Mouse (Mus musculus) adipose tissue, adult 10 weeks (tissue): ENCODE results near the gene Olfr462. TPM values are rescaled to one million over a fixed set of nuclear protein-coding genes. Genes with fewer than 3 reads are reported as not detected.

Experiments used
- polyA plus RNA-seq: library from polyadenylated mRNA; stranded (reverse); fragments of 350-450 nt; fragmentation: Illumina TruSeq; extraction: RNeasy Lipid Tissue Mini Kit (QIAGEN cat#74804); gene quantifications from one replicate; pipeline ENCODE4 v1.2.3, GENCODE M21; 2014; ENCODE audit warnings: low read depth, low replicate concordance

The Olfr462 gene
- polyA plus RNA-seq = not detected

DNA sequence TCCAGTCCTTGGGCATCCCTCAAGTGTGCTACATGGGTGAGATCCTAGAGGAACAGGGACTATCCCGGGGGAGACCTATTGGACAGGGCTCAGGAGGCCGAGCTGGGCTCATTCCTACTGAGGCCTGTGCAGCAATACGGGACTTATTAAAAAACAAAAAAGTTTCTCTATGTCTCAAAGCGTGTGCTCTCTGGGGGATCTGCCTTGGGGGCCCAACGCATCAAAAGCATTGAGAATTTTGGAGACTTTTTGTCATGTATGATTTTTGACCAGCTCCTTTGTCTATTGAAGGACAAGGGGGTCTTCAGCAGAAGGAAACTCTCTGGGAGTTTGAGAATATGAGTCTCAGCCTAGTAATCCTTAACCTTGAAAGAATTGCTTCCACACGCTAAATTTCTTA is at the start of gene Olfr462:
Gene Olfr462, minus strand, starts transcription at position 101 of the 400 bp plus-strand sequence.

DNA sequence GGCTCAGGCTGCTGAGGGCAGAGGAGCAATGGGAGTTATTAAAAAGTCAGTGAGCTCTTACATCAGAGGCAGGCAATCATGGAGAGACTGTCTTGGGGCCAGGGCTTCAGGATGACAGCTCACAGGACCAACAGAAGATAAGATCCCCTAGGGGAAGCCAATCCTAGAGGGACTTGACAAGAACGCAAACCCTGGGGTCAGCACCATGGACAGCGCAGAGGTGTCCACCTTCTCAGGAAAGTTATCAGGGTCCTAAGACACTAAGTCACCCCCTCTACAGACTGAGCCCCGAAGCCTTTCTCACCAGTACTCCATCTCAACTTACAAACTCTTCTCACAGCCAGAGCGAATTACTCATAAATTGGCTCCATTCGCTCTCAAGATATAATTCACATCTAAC is 28.9 kb upstream of the Olfr462 start, which contains the start of gene Olfr464:
Gene Olfr464, minus strand, starts transcription at position 2 of the 400 bp plus-strand sequence.

GRCm38 (mm10) chr11:87897287-87897686 is 5.2 kb upstream of the Olfr462 start, which contains the start of gene Olfr463:
Olfr463 (minus strand) TSS chr11:87897387.

DNA sequence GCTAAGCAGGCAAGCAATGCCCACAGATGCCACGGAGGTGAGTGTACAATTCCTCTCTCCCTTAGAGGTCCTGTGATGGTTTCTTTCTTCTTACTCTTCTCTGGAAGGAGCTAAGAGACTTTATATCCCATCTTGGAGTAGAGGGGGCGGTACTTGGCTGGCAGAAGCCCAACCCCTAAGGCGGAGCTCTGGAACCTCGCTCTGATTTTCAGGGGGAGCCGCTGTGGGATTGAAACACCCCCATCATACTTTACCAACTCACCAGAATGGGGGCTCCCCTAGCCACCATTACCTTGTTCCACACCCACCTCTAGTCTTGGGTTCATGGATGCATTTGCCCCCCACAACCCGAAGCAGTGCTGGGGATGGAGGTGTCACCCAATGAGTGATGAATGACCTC is 16.6 kb downstream of the Olfr462 start, which contains the start of gene Epx:
Gene Epx, minus strand, starts transcription at position 101 of the 400 bp plus-strand sequence.

DNA sequence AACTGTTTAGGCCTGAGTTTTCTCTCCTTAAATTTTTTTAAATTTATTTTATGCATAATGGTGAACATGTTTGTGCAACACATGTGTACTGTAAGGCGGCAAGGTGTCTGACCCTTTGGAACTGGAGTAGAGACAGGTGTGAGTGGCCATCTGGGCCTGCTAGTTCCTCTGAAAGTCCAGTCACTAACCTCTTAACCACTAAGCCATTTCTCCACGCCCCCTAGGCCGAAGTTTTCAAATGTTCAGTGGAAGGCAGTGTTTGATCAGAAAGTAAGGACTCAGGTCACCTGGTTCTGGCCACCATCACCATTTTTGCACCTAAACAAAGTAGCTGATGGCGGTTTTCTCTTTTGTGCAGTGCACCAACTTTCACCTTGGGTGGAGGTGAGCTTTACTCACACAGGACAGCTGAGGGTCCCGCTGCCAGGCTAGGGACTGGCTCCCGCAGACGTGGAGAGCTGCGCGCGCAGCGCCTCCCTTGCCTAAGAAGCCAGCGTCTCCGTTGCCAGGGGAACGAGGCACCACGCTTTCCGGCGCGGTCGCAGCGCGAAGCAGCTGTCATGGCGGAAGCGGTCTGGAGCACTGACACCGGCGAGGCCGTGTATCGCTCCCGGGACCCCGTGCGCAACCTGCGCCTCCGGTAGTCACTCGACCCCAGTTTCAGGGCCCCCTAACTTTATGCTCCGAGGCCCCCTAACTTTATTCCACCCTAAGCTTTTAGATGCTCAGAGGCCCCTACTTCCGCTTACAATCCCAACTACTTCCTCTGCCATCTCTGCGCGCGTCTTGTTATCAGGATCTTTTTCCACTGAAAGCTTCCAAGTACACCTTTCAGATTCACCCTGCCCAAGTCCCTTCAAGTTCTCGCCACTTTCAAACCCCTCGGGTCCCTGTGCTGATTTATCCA is 39.1 kb downstream of the Olfr462 start, which contains the start of gene Mks1:
Gene Mks1, plus strand, starts transcription at position 526 of the 907 bp plus-strand sequence.

Other genes with a start within 250 kb of the Olfr462 start
- gene Rnf43, start 229.5 kb downstream of the Olfr462 start, polyA plus RNA-seq = 21.6 TPM
- gene Supt4a, start 154.7 kb downstream of the Olfr462 start, polyA plus RNA-seq = 69.9 TPM
- gene Tspoap1, start 131.7 kb downstream of the Olfr462 start, polyA plus RNA-seq = 4.8 TPM
- not detected for gene Mpo, start 98.7 kb downstream of the Olfr462 start, polyA plus RNA-seq
- not detected for gene Lpo, start 64.0 kb downstream of the Olfr462 start, polyA plus RNA-seq
- 14.8 TPM for gene Mks1, start 39.1 kb downstream of the Olfr462 start, polyA plus RNA-seq
- gene Epx, start 16.7 kb downstream of the Olfr462 start, polyA plus RNA-seq = not detected
- gene Olfr463, start 5.1 kb upstream of the Olfr462 start, polyA plus RNA-seq = not detected
- not detected for gene Olfr464, start 28.7 kb upstream of the Olfr462 start, polyA plus RNA-seq
- 168 TPM for gene Dynll2, start 95.3 kb upstream of the Olfr462 start, polyA plus RNA-seq
- gene Srsf1, start 155.1 kb upstream of the Olfr462 start, polyA plus RNA-seq = 244 TPM
- gene Vezf1, start 176.0 kb upstream of the Olfr462 start, polyA plus RNA-seq = 32.7 TPM
- 54.7 TPM for gene Cuedc1, start 205.8 kb upstream of the Olfr462 start, polyA plus RNA-seq